Mouse (Mus musculus) regulatory T cell (primary cell): ENCODE results near the gene Lonp1.

Source experiments
- in situ Hi-C: fragments of 300-600 bp; cut with MboI, MseI; formaldehyde crosslinking; loops from one replicate; pipeline ENCODE4 v1.15.1; 2025; ENCODE audit warnings: high pct_unique_total_duplicates

Lonp1 gene

DNA sequence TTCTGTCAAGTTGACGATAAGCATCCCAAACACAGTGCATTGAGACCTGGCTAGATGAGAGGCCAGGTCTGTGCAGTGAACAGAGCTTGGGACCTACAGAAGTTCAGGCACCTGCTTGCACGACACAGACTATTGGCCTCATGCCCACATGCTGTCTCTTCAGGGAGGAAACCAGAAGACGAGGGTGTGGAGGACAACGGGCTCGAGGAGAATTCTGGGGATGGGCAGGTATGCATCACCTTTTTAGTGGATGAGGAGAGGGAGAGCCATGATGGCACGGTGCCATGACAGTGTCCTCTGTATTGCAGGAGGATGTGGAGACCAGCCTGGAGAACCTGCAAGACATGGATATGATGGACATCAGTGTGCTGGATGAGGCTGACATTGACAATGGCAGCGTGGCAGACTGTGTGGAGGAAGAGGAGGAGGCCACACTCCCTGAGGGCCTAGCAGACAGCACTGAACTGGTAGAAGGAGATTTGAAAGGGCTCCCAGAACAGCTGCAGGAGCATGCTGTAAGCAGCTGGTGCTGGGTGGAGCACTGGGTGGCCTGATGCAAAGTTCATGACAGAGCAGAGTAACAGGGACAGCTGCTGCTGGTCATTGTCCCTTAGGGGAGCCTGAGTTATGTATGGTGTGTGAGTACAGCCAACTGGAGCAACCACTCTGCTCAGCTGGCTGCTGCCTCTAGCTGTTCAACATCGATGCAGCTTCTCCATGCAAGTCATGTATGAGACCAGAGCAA lies 33.0 kb downstream of the Lonp1 start:
- in situ Hi-C loops, result no loop called here

DNA sequence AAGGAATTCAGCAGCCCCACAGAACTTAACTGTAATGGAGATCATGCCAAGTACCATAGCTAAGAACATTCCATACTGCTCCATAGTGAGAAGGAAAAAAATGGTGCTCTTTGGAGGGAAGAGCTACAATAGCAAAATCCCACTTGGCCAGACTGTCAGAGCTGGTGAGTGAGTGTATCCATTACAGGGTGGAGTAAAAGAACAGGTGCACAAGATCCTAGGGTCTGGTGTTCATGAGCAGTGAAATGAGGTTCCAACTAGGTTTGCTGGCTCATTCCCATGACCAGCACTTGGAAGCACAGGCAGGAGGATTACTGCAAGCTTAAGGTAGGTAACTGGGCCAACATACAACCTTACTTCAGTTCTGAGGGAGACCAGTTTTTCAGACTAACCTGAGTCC lies 34.1 kb downstream of the Lonp1 start:
- in situ Hi-C loops, result no loop called here

DNA sequence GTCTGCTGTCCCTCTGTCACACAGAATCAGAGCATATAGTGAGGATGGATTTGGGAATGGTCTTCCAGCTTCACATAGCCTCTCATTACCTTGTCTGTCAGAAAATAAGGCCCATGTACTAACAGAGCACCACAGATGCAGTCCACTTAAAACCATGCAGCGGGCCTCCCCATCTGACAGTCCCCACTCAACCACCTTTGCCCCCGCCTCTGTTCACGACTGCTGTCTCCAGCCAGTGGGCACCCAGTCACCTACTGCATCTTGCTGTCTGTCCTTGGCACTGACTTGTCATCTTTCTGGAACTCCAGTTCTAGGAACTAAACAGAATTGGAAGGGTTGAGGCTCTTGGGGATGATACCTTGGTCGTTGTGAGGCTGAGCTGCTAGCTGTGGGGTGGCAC lies 37.8 kb downstream of the Lonp1 start:
- in situ Hi-C loops, result loop anchor here (10.0 kb wide), 1 partner anchor 544 kb away; the partner anchor contains the start of gene Chaf1a

DNA sequence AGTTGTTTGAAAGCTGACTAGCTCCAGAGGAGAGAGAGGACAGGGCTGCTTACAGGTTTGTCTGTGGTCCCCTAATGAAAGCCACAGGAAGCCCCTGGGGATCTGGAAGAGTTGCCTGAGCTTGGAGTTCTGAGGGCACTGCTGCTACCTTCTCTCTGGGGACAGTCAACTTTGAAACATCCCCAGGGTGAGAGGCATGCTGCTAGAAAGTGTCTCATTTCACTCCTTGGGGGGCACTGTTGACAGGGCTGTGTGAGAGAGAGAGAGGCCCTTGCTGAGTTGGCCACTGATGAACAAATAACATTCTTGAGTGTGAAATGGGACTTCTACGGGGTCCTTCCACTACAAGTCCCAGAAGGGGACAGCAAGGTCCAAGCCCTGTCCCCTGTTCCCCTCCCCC lies 38.9 kb downstream of the Lonp1 start:
- in situ Hi-C loops, result loop anchor here (10.0 kb wide), 1 partner anchor 543 kb away; the partner anchor contains the start of gene Chaf1a

DNA sequence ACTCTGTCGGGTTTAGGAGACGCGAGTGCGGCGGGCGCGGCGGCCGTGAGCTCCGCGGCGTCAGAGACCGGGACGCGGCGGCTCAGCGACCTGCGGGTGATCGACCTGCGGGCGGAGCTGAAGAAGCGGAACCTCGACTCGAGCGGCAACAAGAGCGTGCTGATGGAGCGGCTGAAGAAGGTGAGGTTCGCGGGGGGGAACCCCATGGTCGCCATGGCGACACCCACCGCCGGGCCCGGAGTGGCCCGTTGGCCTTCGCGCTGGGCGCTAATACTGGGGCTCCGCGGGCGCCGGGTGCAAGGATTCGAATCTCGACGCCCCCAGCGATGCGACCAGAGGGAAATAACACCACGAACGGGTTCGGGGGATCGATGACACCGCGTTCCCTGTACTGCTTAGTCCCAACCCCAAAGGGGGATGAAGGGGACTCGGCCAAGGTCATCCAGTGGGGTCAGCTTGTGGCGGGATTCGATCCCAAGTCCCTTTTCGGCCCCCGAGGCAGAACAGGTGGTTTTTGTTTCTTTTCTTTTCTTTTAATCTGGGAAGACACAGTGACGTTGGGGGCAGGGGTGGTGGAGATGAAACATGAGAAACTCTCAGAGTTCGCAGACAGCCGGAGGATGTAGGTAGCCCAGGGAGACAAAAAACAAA lies 41.4 kb downstream of the Lonp1 start:
- in situ Hi-C loops, result loop anchor here (10.0 kb wide), 1 partner anchor 540 kb away; the partner anchor contains the start of gene Chaf1a

DNA sequence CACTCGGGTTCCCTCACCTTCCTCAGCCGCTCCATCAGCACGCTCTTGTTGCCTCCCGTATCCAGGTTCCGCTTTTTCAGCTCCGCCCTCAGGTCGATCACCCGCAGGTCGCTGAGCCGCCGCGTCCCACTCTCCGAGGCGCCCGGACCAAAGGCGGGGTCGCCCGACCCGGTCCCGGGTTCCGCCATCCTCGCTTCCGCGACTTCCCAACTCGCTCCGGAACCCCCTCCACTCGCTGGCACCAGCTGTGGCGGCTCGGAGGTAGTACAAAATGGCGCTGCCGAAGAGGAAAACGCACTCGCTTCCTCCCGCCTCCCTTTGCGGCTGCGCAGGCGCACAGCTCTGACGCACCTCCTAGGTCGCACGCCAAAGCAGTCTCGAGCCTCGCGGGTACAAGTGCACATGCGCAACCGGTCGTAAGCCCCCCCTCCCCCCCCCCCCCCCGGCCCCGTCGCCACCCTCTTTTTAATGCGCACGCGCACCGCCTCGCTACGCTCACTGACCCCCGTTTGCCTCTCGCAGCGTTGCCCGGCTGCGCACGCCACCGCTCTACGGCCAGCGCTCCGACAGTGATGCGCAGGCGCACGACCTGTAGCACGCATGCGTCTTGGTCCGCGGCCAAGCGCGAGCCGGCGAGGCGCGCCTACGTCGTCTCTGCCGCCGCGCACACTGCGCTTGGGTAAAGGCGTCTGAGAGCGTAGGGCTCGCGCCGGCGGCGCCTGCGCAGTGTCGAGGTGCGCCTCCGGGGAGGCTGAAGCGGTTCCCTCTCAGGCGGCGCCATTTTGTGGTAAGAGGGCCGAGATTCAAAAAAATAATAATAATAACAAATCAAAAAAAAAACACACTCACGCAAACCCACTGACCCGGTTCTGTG lies 42.2 kb downstream of the Lonp1 start, which contains the start of the genes Safb2 and Safb:
TSS of gene Safb2 (minus strand) at position 329 of the 874 bp plus-strand sequence.
TSS of gene Safb (plus strand) at position 569 of the 874 bp plus-strand sequence.
- in situ Hi-C loops, result loop anchor here (10.0 kb wide), 1 partner anchor 540 kb away; the partner anchor contains the start of gene Chaf1a

DNA sequence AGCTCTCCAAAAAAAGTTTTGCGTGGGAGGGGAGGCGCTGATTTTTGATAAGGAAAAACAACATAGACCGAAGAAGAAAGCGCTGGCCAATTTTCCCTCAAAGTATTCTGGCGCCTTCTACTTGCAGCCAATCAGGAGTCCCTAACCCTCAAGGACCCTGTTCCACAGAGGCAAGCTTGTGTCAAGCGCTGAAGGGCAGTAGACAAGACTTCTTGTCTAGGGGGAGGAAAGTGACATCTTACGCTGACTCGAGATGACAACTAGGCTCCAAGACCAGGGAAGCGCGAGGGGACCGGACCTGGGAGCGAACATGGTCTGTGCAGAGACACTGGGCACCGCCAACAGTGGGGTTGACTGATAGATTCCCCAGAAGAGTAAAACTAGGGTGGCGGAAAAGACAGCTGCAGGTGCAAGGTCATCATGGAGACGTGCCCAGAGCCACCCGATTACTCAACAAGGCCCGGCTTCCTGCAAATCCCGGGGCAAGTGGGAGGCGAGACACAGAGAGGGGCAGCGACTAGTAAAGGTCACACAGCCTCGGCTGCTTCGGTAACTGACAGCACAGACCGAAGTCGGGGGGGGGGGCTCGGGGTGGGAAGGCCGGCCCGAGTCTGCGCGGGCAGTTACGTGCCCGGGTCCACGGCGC lies 43.0 kb downstream of the Lonp1 start:
- in situ Hi-C loops, result loop anchor here (10.0 kb wide), 1 partner anchor 539 kb away; the partner anchor contains the start of gene Chaf1a

DNA sequence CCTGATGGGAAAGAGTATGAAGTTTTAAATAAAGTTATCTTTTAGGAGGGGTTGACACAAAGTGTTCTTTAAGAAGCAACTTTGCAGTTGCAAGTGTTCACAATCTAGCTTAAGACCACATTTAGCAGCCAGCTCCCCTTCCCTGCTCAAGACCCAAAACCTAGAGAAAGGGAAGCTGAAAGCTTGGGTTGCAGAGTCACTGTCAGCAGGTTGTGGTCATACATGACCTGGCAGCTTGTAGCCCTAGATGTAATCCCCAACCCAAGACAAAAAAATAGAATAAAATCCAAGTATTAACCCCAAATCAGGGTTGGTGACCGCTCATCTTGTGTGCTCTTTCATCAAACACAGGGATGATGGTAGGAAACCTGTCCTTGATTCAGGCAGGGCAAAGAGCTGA lies 43.6 kb downstream of the Lonp1 start:
- in situ Hi-C loops, result loop anchor here (10.0 kb wide), 1 partner anchor 538 kb away; the partner anchor contains the start of gene Chaf1a

DNA sequence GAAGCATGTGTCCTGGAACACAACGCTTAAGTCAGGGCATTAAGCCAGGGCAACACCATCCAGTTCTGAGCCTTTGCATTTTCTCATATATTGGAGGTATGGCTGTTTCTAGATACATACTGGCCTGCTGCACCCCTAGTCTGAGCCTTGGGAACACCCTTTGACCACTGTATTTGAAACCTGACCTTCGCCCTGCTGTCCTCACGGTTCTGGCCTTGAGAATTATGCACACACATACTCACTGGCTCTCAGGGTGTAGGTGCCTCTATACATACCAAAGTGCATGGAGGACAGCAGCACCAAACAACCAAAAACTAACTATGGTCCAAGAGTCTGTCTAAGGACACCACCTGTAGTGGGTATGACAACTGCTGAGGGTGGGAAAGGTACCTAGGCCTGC lies 53.7 kb downstream of the Lonp1 start:
- in situ Hi-C loops, result no loop called here

DNA sequence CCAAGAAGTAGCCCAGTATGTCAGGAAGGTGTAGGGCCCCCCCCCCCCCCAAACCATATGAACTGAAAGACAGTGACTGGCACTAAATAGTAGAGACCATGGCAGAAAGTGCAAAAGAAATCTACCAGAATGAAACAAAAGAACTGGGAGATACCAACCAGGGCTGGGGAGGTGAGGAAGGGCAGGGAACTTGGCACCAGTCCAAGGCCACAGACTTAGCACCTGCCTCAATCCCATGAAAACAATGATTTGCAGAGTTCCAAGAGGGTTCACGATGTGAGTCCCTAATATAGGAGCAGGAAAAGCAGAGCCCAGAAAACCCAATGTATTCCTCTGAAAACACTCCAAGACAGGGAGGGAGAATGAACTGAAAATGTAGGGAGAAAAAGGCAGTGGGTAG lies 54.5 kb downstream of the Lonp1 start:
- in situ Hi-C loops, result no loop called here

DNA sequence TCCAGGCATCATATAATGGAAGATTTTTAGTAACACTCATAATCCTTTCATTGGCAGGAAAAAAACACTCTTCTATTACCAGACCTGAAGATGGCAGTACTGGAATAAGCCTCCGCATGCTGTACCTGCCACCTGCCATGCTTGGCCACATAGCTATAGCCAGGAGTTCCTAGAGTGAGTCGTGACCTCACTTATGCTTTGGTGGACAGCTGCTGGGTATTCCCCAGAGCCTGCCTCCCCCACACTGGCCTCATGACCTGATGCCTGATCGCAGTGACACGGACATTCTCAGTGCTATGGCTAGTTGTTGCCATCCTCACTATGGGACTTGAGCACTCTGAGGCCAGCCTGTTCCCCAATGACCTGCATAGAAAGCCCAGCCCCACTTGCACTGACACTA lies 56.4 kb downstream of the Lonp1 start:
- in situ Hi-C loops, result no loop called here

DNA sequence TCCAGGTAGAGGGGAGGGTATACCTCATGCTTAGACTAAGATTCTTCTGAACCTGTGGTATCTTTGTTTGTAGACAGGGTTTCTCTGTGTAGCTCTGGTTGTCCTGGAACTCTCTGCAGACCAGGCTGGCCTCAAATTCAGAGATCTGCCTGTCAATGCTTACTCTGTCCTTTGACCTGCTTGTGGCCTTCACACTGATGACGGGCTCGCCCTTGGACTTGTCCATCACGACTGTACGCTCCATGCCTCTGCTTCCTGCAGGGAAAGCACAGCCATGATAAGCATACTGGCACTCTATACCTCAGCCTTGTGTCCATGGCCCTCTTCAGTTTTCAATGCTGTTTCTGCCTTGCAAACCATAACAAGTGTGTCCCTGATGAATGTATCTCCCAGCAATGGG lies 59.3 kb downstream of the Lonp1 start:
- in situ Hi-C loops, result no loop called here

DNA sequence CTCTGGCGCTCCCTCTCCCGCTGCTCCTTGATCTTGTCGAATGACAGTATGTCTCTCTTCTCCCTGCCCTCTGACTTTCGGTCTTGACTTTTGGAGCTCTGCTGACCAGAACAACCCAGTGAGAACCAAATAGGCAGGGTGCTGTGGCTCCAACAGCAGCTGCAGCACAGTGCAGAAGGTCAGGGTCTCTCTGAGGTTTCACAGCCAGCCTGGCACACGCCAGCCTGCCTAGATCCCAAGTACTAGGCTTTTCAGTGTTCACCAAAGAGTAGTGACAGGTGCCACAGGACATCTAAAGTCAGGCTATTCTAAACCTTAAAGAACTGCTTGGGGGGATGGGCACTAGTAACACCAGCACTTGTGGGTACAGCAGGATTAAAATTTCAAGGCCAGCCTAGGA lies 59.8 kb downstream of the Lonp1 start:
- in situ Hi-C loops, result no loop called here

DNA sequence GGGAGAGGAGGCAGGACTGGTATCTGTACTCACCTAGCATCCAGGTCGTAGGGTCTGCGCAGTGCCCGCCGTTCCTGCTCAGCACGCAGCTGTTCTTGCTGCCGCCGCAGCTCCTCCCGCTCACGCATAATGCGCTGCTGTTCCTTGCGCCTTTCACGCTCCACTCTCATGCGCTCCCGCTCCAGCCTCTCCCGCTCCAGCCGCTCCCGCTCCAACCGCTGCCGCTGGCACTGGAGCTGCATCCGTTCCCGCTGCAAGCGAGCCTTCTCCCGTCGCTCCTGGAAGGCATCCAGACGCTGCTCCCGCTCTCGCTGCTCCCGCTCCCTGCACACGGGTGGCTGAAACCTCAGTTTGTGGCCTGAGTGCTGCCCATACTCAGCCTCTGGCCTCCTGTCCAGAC lies 60.4 kb downstream of the Lonp1 start:
- in situ Hi-C loops, result no loop called here
